Mouse (Mus musculus) small intestine, adult 2 months (tissue): ENCODE data around the gene Coq8b.

ENCODE experiments used
- CTCF ChIP-seq: fragments of 200-500 bp; IDR thresholded peaks from 2 replicates; pipeline ENCODE4 v1.5.1; 2012; ENCODE audit warnings: low read depth, mild to moderate bottlenecking, control low read depth, inconsistent platforms, low read length, moderate library complexity, mixed read lengths; ENCODE audit not compliant: insufficient replicate concordance, insufficient read length; ENCODE audit errors: extremely low read depth
- POLR2A ChIP-seq: fragments of 200-500 bp; IDR thresholded peaks from 2 replicates; pipeline ENCODE4 v1.6.1; 2012; ENCODE audit warnings: low read depth, mild to moderate bottlenecking, control low read depth, inconsistent platforms, low read length, moderate library complexity

DNA sequence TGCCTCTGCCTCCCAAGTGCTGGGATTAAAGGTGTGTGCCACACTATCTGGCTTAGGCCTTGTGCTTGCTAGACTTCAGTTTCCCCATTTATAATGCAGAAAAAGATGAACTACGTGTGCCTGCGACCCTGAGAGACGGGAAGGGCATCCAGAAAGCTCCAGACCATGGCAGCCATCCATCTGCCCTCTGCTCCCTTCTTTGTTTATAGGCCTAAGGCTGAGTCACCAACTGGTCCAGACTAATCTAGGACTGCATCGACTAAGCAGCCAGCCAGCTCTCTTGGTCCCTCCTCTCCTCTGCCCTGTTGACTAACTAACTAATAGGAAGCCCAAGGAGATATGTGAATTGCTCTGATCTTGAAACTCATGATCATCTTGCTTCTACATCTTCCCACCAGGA, 63.1 kb downstream of the Coq8b start:
- TF ChIP-seq POLR2A (no peak), CTCF (no peak)
